Mouse (Mus musculus): ENCODE results near the gene Yipf3. TPM values are rescaled to one million over a fixed set of nuclear protein-coding genes. Genes with fewer than 3 reads are reported as not detected.

Yipf3 gene
- polyA plus RNA-seq, 1 experiment from 2014 or later: 83.9 TPM

DNA sequence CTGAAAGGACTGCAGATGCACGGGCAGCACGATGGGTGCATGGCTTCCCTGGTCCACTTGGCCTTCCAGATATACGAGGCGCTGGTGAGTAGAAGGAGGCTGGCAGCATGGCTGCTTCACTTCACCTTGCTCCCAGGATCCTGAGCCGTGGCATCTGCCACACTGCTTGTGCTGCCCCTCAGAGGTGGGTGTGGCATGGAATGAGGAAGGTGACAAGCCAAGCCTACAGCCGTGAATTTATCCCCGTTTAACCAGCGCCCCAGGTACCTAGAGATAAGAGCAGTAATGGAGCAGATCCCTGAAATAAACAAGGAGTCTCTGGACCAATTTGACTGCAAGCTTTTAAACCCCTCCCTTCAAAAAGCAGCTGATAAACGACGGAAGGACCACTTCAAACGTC is 6.4 kb upstream of the Yipf3 start:
- WGBS: 65% methylated on average over 11 of the region's 11 CpGs
- DNase-seq (ENCODE audit: low spot score): no peak
- Histone ChIP-seq H3K36me3 (peaks cover 98% of the 10 kb centered on the region), H3K9me3 (no peaks in the 10 kb centered on the region), H3K4me3 (no peak overlapping the region), H3K4me1 (peaks cover 39% of the 10 kb centered on the region), H3K27ac (no peak overlapping the region), H3K27me3 (ENCODE audit: insufficient read depth, poor library complexity, severe bottlenecking) (peaks cover 36% of the 10 kb centered on the region; the same call in 1 of the 2 replicates)

DNA sequence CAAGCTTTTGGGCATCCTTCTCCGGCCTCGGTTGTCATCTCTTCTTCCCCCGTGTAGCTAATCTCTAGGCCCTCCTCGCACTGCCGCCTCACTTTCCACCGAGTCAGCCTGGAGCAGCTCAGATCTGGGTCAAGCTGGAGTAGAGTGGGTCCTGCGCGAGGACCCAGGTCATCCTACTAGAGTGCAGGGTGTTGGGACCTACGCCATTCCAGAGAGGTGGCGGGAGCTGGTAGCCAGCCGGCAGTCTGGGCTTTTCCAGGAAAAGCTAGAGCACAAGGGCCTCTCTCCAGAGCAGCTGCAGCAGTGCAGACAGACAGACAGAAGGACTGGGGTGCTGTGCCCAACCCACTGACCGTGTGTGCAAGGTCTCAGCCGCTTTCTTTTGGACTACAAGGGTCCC is 5.6 kb upstream of the Yipf3 start:
- H3K27ac ChIP-seq: no peak overlapping the region
- peaks cover 31% of the 10 kb centered on the region; the same call in 1 of the 2 replicates for H3K27me3 ChIP-seq (ENCODE audit: insufficient read depth, poor library complexity, severe bottlenecking)
- no peak overlapping the region for H3K4me3 ChIP-seq
- peaks cover 90% of the 10 kb centered on the region for H3K36me3 ChIP-seq
- no peaks in the 10 kb centered on the region for H3K9me3 ChIP-seq
- H3K4me1 ChIP-seq: peaks cover 44% of the 10 kb centered on the region
- WGBS: 85% methylated on average over 13 of the region's 13 CpGs
- DNase-seq (ENCODE audit: low spot score): no peak

GRCm38 (mm10) chr17:46242993-46243392 is 4.9 kb upstream of the Yipf3 start:
- Histone ChIP-seq H3K36me3 (peaks cover 85% of the 10 kb centered on the region), H3K27me3 (ENCODE audit: insufficient read depth, poor library complexity, severe bottlenecking) (peaks cover 31% of the 10 kb centered on the region; the same call in 1 of the 2 replicates), H3K4me3 (no peak overlapping the region), H3K27ac (no peak overlapping the region), H3K9me3 (no peaks in the 10 kb centered on the region), H3K4me1 (peaks cover 41% of the 10 kb centered on the region)
- WGBS: 89% methylated on average over 4 of the region's 4 CpGs
- DNase-seq (ENCODE audit: low spot score): no peak

DNA sequence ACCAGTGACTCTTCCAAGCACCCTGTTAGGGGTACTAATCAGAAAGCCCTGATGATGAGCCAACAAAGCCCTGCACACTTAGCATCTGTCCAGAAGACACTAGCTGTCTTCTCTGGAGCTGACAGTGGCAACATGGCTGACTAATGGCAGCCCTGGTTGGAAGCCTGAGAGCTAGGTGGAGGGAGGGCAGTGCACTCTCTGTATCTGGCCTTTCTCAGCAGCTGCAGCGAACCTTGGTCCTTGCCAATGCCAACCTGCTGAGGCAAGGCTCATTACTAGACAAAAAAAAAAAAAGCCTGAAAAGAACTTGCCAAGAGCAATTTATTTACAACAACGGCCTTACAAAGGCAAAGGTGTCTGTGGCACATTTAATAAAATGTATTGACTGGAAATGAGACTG is 4.3 kb upstream of the Yipf3 start:
- DNase-seq (ENCODE audit: low spot score): no peak
- H3K4me1 ChIP-seq: peaks cover 36% of the 10 kb centered on the region
- H3K36me3 ChIP-seq: peaks cover 78% of the 10 kb centered on the region
- peaks cover 31% of the 10 kb centered on the region; the same call in 1 of the 2 replicates for H3K27me3 ChIP-seq (ENCODE audit: insufficient read depth, poor library complexity, severe bottlenecking)
- 82% methylated on average over 2 of the region's 2 CpGs for WGBS
- no peaks in the 10 kb centered on the region for H3K9me3 ChIP-seq
- H3K4me3 ChIP-seq: no peak overlapping the region
- no peak overlapping the region for H3K27ac ChIP-seq

DNA sequence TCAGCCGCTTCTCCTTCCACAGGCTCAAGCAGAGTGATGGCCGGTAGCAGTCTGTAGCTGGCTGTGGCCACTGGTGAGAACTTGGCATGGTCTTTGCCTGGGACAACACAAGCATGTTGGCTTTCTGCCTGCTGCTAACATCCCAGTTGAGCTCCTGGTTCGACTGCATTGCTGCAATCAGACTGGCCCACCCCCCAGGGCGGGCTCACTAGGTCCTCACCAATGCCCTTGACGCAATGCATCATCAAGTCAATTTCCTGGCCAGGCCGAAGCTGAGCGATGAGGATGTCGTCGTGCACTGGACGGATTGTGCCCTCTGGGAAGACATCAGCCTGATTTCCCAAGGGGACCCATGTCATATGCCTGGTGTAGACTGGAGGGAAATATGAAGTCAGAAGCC is 3.3 kb upstream of the Yipf3 start:
- Histone ChIP-seq H3K27me3 (ENCODE audit: insufficient read depth, poor library complexity, severe bottlenecking) (peaks cover 31% of the 10 kb centered on the region; the same call in 1 of the 2 replicates), H3K27ac (no peak overlapping the region), H3K9me3 (no peaks in the 10 kb centered on the region), H3K4me3 (no peak overlapping the region), H3K36me3 (peaks cover 75% of the 10 kb centered on the region), H3K4me1 (peaks cover 36% of the 10 kb centered on the region)
- 87% methylated on average over 10 of the region's 10 CpGs for WGBS
- DNase-seq (ENCODE audit: low spot score): no peak

DNA sequence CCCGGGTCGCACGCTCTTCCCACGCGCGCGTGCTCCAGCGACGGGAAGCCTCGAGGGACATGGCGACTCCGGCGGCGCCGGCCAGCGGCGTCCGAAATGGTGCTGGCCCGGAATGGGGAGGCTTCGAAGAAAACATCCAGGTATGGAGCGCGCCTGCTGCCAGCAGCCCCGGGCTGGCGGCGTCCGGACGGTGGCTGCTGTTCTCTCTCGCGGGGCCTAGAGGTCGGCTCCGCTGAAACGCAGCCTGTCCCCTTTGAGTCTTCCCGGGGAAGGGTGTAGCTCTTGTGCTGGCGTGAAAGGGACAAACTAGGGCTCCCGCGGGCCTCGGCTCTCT is 276 bp downstream of the Yipf3 start:
- peaks cover 69% of the 10 kb centered on the region for H3K36me3 ChIP-seq

DNA sequence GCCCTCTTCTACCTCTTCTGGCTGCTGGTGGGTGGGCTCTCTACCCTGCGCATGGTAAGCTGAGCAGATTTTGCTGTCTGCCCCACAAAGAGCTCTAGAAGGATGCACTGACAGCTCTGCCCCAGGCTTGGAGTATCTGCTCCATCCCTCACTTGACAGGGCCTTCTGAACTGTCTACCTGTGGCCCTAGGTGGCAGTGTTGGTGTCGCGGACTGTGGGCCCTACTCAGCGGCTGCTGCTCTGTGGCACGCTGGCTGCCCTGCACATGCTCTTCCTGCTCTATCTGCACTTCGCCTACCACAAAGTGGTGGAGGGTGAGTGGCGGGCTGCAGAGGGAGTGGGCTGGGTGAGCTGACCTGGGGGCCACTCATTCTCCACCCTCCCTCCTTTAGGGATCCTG is 3.3 kb downstream of the Yipf3 start:
- 74% methylated on average over 7 of the region's 7 CpGs for WGBS
- Histone ChIP-seq H3K4me1 (peaks cover 36% of the 10 kb centered on the region), H3K4me3 (no peak overlapping the region)

More for the DNA sequence above, 276 bp downstream of the Yipf3 start:
- under 1% methylated on average over 37 of the region's 37 CpGs for WGBS
- peaks cover 20% of the 10 kb centered on the region for H3K4me1 ChIP-seq
- no peak for DNase-seq (ENCODE audit: low spot score)
- H3K4me3 ChIP-seq: peak overlapping the region; percentile 88
- H3K27ac ChIP-seq: peak overlapping the region; percentile 90
- peaks cover 5% of the 10 kb centered on the region; the same call in 1 of the 2 replicates for H3K27me3 ChIP-seq (ENCODE audit: insufficient read depth, poor library complexity, severe bottlenecking)
- no peaks in the 10 kb centered on the region for H3K9me3 ChIP-seq

DNA sequence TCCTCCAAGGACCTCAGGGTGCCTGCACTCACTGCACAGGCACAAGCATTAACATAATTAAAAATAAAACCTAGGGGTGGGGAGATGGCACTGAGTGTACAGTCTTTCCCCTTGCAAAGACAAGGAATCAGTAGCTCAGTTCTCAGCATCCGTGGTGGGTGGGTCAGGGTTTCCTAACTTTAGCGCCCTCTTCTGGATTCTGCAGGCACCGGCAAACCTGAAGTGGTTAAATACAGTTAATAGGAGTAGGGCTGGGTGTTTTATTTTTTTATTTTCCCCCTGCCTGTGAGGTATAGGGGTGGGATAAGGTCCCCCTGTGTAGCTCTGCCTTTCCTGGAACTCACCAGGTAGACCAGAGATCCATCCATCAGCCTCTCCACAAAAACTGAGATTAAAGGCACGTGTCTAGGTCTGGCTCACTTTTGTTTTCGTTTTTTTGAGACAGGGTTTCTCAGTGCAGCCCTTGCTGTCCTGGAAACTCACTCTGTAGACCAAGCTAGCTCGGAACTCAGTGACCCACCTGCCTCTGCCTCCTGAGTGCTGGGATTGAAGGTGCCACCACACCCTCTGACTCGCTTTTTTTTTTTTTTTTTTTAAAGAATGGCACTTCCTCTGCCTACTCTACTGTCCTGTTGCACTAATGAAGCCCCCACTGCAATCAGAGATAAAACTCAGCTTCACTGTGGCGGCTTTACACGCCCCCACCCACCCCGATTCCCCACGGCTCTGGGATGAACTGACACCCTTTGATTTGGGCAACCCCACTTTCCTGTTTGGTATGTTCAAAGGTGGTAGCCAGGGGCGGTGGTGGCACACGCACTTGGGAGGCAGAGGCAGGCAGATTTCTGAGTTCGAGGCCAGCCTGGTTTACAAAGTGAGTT is 4.9 kb downstream of the Yipf3 start:
- no peak for DNase-seq (ENCODE audit: low spot score)

More for the DNA sequence above, 3.3 kb downstream of the Yipf3 start:
- Histone ChIP-seq H3K27ac (no peak overlapping the region), H3K9me3 (no peaks in the 10 kb centered on the region), H3K27me3 (ENCODE audit: insufficient read depth, poor library complexity, severe bottlenecking) (peaks cover 24% of the 10 kb centered on the region), H3K36me3 (peaks cover 41% of the 10 kb centered on the region)
- DNase-seq (ENCODE audit: low spot score): no peak

GRCm38 (mm10) chr17:46253452-46254084 is 5.7 kb downstream of the Yipf3 start, which contains the start of gene Lrrc73:
Lrrc73 (plus strand) TSS chr17:46253531.
- peak within 1 kb of the TSS; percentile 31 for H3K27ac ChIP-seq
- peaks cover 34% of the 10 kb centered on the region for H3K27me3 ChIP-seq (ENCODE audit: insufficient read depth, poor library complexity, severe bottlenecking)
- WGBS: 2% methylated on average over 48 of the region's 48 CpGs
- H3K36me3 ChIP-seq: peaks cover 62% of the 10 kb centered on the region
- H3K9me3 ChIP-seq: no peaks in the 10 kb centered on the region
- DNase-seq (ENCODE audit: low spot score): peak; percentile 94
- peak within 1 kb of the TSS; percentile 72 for H3K4me3 ChIP-seq
- H3K4me1 ChIP-seq: peaks cover 35% of the 10 kb centered on the region

More for the DNA sequence above, 4.9 kb downstream of the Yipf3 start:
- WGBS: 50% methylated on average over 14 of the region's 14 CpGs
- Histone ChIP-seq H3K9me3 (no peaks in the 10 kb centered on the region), H3K4me1 (peaks cover 31% of the 10 kb centered on the region), H3K4me3 (peak overlapping the region; percentile 72), H3K27me3 (ENCODE audit: insufficient read depth, poor library complexity, severe bottlenecking) (peaks cover 34% of the 10 kb centered on the region), H3K36me3 (peaks cover 55% of the 10 kb centered on the region), H3K27ac (no peak overlapping the region)

GRCm38 (mm10) chr17:46254106-46254505 is 6.2 kb downstream of the Yipf3 start:
- DNase-seq (ENCODE audit: low spot score): no peak
- peaks cover 35% of the 10 kb centered on the region for H3K4me1 ChIP-seq
- H3K9me3 ChIP-seq: no peaks in the 10 kb centered on the region
- peaks cover 66% of the 10 kb centered on the region for H3K36me3 ChIP-seq
- H3K4me3 ChIP-seq: peak overlapping the region; percentile 72
- peak overlapping the region; percentile 31 for H3K27ac ChIP-seq
- under 1% methylated on average over 52 of the region's 54 CpGs for WGBS
- peaks cover 34% of the 10 kb centered on the region for H3K27me3 ChIP-seq (ENCODE audit: insufficient read depth, poor library complexity, severe bottlenecking)

DNA sequence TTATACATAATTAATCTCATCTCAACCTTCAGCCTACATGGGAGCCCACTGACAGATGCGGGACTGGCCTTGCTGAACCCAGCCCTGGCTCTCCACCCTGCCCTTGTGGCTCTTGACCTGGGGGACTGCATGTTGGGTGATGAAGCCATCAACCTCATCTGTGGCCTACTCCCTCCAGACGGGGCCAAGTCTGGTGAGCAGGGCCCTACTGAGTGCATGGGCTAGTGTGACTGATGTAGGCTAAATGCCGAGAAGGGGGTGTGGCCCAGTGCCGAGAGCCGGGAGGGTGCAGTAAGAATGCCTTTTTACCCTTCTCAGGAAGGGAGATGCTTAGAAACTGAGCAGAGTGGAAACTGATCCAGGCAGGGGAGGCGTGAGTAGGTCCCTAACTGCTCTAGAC is 7.3 kb downstream of the Yipf3 start:
- no peak overlapping the region for H3K27ac ChIP-seq
- DNase-seq (ENCODE audit: low spot score): no peak
- H3K9me3 ChIP-seq: no peaks in the 10 kb centered on the region
- H3K27me3 ChIP-seq (ENCODE audit: insufficient read depth, poor library complexity, severe bottlenecking): peaks cover 34% of the 10 kb centered on the region
- no peak overlapping the region for H3K4me3 ChIP-seq
- WGBS: 23% methylated on average over 6 of the region's 6 CpGs
- peaks cover 41% of the 10 kb centered on the region for H3K4me1 ChIP-seq
- peaks cover 66% of the 10 kb centered on the region for H3K36me3 ChIP-seq

- no peak for DNase-seq (ENCODE audit: low spot score)
- H3K36me3 ChIP-seq: peaks cover 75% of the 10 kb centered on the region
- peaks cover 34% of the 10 kb centered on the region for H3K27me3 ChIP-seq (ENCODE audit: insufficient read depth, poor library complexity, severe bottlenecking)
- no peaks in the 10 kb centered on the region for H3K9me3 ChIP-seq
- WGBS: 73% methylated on average over 30 of the region's 30 CpGs
- H3K4me1 ChIP-seq: peaks cover 47% of the 10 kb centered on the region
- H3K27ac ChIP-seq: peak overlapping the region; percentile 48; the same call in 1 of the 2 replicates
- H3K4me3 ChIP-seq: no peak overlapping the region
These were observed 10.6 kb downstream of the Yipf3 start for GRCm38 (mm10) chr17:46258279-46259053.
